Mouse (Mus musculus) bone marrow macrophage, adult 2 months (primary cell): ENCODE results near the gene Cerkl.

Experiments
- CTCF ChIP-seq: IDR thresholded peaks from 2 replicates; pipeline ENCODE4 v1.5.1; 2012; ENCODE audit warnings: low read depth, mild to moderate bottlenecking, low read length, moderate library complexity
- POLR2A ChIP-seq: IDR thresholded peaks from 2 replicates; pipeline ENCODE4 v1.6.1; 2012; ENCODE audit warnings: mild to moderate bottlenecking, low read depth, low read length, borderline replicate concordance

- TF ChIP-seq CTCF (no peak), POLR2A (no peak)
These were observed 164.2 kb downstream of the Cerkl start for GRCm38 (mm10) chr2:79292431-79292830.
